Mouse (Mus musculus) megakaryocyte-erythroid progenitor cell, adult 5 weeks (primary cell): ENCODE data around the gene Myh2. TPM values are rescaled to one million over a fixed set of nuclear protein-coding genes. Genes with fewer than 3 reads are reported as not detected.

Experiments used
- polyA plus RNA-seq: library from polyadenylated mRNA; stranded (reverse); fragments of >175 nt; gene quantifications from 2 replicates; pipeline ENCODE4 v1.2.3, GENCODE M21; 2012

Gene Myh2
- polyA plus RNA-seq = not detected in 2 replicates

DNA sequence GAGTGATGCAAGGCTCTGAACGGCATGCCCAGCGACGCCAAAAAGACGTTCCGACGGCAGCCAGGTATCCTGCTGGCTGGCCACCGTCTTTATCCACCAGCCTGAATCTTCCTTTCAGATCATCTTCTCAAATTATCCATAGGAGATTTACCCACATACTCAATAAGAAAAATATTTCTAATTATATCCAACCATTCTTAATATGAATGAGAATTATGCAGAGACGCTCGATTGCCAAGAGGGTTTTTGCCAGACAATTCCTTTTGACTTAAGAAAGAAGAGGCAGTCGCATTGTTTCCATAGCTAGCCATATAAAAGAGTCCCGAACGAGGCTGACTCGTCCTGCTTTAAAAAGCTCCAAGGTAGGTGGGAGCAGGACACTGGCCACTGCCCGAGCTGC is at the start of gene Myh2:
TSS of gene Myh2 (plus strand) at position 301 of the 400 bp plus-strand sequence.

DNA sequence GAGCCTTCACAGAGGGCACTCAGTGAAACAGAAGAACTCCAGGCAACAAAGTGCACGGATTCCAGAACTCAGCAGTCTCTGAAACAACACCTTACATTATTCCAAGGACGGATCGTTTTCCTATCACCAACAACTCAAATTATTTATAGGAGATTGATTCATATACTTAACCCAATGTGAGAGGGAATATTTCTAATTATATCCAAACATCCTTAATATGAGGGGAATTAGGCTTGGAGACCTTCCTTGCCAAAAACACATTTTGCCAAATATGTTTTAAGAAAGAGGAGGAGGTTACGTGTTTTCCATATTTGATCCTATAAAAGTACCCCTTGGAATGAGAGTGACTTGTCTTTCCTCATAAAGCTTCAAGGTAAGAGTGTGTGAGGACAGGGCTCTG is 28.9 kb downstream of the Myh2 start, which contains the start of gene Myh1:
TSS of gene Myh1 (plus strand) at position 301 of the 400 bp plus-strand sequence.

DNA sequence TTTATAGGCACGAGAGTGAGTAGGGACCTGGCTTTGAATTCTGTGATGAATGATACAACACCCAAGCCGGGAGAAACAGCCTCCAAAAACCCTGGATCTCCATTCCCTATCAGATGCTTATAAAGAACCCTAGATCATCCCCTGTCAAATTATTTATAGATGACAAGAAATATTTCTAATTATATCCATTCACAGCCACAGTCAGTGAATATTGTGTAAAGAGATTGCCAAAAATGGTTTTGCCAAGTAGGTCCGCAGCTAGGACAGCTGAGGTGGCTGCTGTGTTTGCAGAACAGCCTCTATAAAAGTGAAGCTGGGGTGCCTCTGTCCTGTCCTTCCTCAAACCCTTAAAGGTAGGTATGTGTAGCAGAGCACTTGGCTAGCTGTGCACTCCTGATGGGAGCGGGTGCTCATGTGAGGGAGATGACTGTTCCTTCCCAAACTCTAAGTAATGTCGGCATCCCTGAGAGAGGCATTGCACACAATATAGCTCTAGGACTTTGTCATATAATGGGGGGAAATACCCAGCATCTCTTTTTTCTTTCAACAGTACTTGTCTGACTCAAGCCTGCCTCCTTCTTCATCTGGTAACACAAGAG is 66.8 kb downstream of the Myh2 start, which contains the start of gene Myh4:
TSS of gene Myh4 (plus strand) at position 549 of the 599 bp plus-strand sequence.

Other genes with a start within 250 kb of the Myh2 start
- not detected in 2 replicates for gene Tmem238l, start 214.4 kb upstream of the Myh2 start, polyA plus RNA-seq
- 0.08 and 0.29 TPM in 2 replicates for gene Tmem220, start 145.9 kb upstream of the Myh2 start, polyA plus RNA-seq
- gene Adprm, start 118.4 kb upstream of the Myh2 start, polyA plus RNA-seq = 1.5 and 1.6 TPM in 2 replicates
- 3.3 and 4.5 TPM in 2 replicates for gene Sco1, start 118.4 kb upstream of the Myh2 start, polyA plus RNA-seq
- not detected in 2 replicates for gene Myh3, start 92.7 kb upstream of the Myh2 start, polyA plus RNA-seq
- gene Myh1, start 29.0 kb downstream of the Myh2 start, polyA plus RNA-seq = not detected in 2 replicates
- not detected in 2 replicates for gene Myh4, start 67.0 kb downstream of the Myh2 start, polyA plus RNA-seq
- gene Myh8, start 106.1 kb downstream of the Myh2 start, polyA plus RNA-seq = 0.03 TPM in 1 of 2 replicates, not detected in the other
- gene Myh13, start 150.6 kb downstream of the Myh2 start, polyA plus RNA-seq = not detected in 2 replicates